Mouse (Mus musculus) midbrain, embryonic 14.5 days (tissue): Measurements from ENCODE around the gene Snrpd3. TPM values are rescaled to one million over a fixed set of nuclear protein-coding genes. Genes with fewer than 3 reads are reported as not detected.

Source experiments
- polyA plus RNA-seq: library from polyadenylated mRNA; unstranded; fragments of >200 nt; fragmentation: Nextera tagmentation; extraction: Ambion mirVana; gene quantifications from 2 replicates; pipeline ENCODE4 v1.2.1, GENCODE M21; 2014

Gene Snrpd3
- polyA plus RNA-seq, 1 experiment from 2014 or later: 126 TPM

Other genes with a start within 250 kb of the Snrpd3 start
- 3.7 and 5.1 TPM in 2 replicates for gene Adora2a, start 200.7 kb upstream of the Snrpd3 start, polyA plus RNA-seq
- gene Upb1, start 116.4 kb upstream of the Snrpd3 start, polyA plus RNA-seq: 0.11 TPM in 1 of 2 replicates, not detected in the other
- gene Gucd1, start 421 bp downstream of the Snrpd3 start, polyA plus RNA-seq: 22.4 and 31.5 TPM in 2 replicates
- 30.4 and 32.9 TPM in 2 replicates for gene Lrrc75b, start 42.8 kb downstream of the Snrpd3 start, polyA plus RNA-seq
- gene Ggt1, start 44.1 kb downstream of the Snrpd3 start, polyA plus RNA-seq: 2.3 and 2.6 TPM in 2 replicates
- gene Ggt5, start 71.8 kb downstream of the Snrpd3 start, polyA plus RNA-seq: 0.97 and 1.9 TPM in 2 replicates
- 2.3 and 2.5 TPM in 2 replicates for gene Susd2, start 126.5 kb downstream of the Snrpd3 start, polyA plus RNA-seq
- 47.2 and 54.5 TPM in 2 replicates for gene Cabin1, start 246.8 kb downstream of the Snrpd3 start, polyA plus RNA-seq